Mouse (Mus musculus) left cerebral cortex, adult 6 months (tissue): ENCODE data around the gene B3gat3. TPM values are rescaled to one million over a fixed set of nuclear protein-coding genes. Genes with fewer than 3 reads are reported as not detected.

Experiments
- long read RNA-seq, 2 experiments: library from polyadenylated mRNA; unstranded; transcript quantifications; one replicate each; pipeline ENCODE4 v2.0.0; 2019 to 2020
- polyA plus RNA-seq: library from polyadenylated mRNA; unstranded; fragments of <200 nt; fragmentation: Nextera tagmentation; gene quantifications from 2 replicates; pipeline ENCODE4 v1.2.3, GENCODE M21; 2021

The B3gat3 gene
- 49.0 and 67.5 TPM in 2 replicates for polyA plus RNA-seq
- long read RNA-seq, experiment 1, transcript B3gat3-203 (5 exons, 909 nt) = minor isoform, 7 of 139 reads
- long read RNA-seq, experiment 1, transcript B3gat3-201 (5 exons, 1,603 nt) = major isoform, 111 of 139 reads
- long read RNA-seq, experiment 1, partial matches to known transcripts = 10 of 139 reads
- long read RNA-seq, experiment 1, other reads (novel, unspliced or antisense) = 10 of 139 reads
- long read RNA-seq, experiment 2, transcript B3gat3-201 (5 exons, 1,603 nt) = major isoform, 24 of 78 reads
- long read RNA-seq, experiment 2, partial matches to known transcripts = 51 of 78 reads
- long read RNA-seq, experiment 2, other reads (novel, unspliced or antisense) = 1 of 78 reads

DNA sequence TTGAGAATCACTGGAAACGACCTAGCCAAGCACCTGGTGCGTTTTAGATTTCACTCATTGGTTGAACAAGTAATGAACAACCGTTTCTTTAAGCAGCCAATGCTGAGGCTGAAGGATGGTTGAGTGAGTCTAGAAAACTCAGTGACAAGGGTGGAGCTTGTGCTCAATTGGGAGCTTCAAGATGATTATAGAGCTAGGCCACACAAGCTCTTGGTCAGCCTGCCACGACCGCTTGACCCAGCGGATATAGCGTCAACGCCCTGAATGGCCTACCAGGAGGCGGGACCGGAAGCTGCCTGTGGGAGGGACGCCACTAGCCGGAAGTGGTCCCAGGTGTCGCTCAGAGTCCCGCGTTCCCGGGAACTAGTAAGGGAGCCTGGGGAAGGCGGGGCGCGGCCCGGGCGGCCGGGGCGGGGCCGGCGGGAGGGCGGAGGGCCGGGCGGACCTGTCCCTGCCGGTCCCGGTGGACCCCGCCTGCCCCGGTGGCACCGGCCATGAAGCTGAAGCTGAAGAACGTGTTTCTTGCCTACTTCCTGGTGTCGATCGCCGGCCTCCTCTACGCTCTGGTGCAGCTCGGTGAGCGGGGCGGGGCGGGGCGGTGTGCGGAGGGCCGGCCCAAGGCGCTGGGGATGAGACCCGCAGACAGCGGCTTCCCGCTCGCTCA is at the start of gene B3gat3:
TSS of gene B3gat3 (plus strand) at position 302 of the 664 bp plus-strand sequence.

DNA sequence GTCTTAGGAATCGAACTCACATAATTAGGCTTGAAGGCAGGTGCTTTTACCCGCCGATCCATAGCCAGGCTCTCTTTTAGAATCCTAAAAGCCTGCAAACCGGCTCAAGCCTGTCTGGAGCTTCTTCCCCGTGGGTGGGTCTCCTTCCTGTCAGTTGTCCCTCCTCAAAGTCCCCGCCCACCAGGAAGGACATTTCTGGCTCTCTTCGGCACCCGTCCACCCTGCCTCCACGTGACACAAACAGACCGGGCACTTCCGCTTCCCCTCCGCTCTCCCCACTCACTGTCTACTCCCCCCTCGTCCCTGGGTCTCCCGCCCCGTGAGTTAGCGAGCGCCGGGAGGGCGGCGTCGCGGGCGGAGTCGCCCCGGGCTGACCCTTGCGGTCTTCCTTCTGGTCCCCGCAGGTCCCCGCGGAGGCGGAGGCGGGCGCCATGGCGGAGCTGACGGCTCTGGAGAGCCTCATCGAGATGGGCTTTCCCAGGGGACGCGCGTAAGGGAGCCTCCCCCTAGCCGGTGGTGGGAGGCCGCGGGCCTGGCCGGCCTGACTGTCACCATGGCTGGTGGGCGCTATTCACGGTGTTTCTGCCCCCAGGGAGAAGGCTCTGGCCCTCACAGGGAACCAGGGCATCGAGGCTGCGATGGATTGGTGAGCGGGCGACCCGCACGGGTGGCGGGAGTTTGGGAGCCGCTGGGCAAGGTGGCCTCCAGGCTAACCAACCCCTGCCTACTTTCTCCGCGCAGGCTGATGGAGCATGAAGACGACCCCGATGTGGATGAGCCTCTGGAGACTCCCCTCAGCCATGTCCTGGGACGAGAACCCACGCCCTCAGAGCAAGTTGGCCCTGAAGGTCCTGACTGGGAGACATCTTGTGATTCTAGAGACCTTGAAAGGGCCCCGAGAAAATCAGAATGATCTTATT is 48.6 kb upstream of the B3gat3 start, which contains the start of gene Ubxn1:
TSS of gene Ubxn1 (plus strand) at position 230 of the 920 bp plus-strand sequence.

DNA sequence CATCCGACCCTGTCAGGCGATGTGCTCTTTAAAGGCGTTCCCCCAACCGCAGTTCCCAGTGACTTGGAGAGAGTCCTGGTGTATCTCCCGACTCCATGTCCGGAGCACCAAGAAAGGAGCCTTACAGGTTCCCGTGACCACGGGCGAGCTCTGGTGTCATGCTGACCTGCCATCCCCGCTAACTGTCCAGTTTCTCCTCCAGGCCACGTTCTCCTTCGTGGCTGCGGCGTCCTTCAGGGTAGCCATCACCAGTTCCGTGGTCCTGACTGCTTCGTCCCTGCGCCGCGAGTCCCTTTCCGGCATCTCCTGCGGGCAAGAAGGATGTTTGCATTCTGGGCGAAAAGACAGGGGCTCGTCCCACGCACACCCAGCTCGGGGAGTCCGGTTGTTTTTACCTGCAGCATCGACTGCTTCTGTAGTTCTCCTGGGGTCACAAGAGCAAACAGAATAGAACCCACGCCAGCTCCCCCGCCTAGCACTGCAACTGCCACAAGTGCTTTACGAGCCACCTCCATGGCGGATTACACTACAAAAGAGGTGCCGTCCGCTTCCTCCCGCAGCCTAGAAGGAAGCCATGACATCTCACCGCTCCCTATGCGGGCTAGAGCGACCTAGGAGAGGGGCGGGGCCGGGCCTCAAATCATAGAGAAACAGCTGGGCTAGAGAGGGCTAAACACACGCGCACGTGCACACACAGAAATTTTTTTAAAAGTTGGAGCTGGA is 39.7 kb upstream of the B3gat3 start, which contains the start of gene Uqcc3:
TSS of gene Uqcc3 (minus strand) at position 613 of the 723 bp plus-strand sequence.

DNA sequence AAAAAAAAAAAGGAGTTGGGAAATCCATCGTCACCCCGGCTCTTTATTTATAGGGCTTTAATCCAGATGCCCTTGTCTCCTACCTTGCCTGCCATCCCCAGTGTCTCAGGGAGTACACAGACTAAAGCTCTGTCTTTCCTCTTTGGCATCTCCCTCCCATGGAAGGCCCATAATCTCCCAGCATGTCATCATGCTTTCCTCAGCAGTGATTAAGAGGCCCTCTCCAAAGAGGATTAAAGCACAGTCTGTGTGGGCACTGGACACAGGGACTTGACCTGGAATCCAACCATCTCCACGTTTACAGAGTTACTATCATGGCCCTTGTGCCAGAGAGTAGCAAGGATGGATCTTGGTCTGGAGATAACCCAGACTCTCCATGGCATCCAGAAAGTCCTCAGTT is 36.6 kb upstream of the B3gat3 start, which contains the start of the genes Lbhd1 and Gm49403:
TSS of gene Lbhd1 (plus strand) at position 117 of the 400 bp plus-strand sequence.
TSS of gene Gm49403 (plus strand) at position 315 of the 400 bp plus-strand sequence.

DNA sequence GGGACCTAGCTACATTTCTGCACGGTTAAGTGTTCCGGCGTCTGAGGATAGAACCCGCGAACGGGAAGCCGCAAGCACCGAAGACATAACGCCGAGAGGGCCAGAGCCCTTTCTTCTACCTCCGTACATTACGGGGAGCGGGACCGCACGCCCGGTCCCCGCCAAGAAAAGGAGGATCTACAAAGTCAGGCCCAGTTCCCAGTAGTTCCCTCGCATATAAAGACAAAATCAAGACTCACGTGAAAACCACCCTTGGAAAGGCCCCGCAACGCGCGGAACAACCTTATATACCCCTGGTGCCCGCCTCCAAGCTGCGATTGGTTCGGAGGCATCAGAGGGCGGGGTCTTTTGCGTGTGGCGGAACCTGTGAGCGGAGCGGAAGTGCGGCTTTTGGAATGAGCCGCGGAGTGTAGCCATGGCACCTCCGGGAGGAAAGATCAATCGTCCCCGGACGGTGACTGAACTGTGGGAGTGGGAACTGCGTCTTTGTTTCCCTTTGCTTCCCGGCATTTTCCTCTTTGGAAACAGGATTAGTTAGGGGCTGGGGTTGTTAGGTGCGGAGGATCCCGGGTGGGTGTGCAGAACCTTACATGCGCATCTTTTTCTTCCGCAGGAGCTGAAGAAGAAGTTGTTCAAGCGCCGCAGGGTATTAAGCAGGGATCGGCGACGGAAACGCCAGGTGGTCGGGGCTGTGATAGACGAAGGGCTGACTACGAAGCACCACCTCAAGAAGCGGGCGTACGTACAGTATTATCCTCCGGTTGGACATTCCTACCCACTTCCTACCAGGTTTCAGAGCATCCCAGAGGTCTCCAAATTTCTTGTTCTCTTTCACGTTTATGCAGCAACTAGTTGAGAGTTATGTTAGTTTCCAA is 31.4 kb upstream of the B3gat3 start, which contains the start of the genes 1810009A15Rik and Gm49416:
TSS of gene 1810009A15Rik (plus strand) at position 343 of the 875 bp plus-strand sequence.
TSS of gene Gm49416 (plus strand) at position 416 of the 875 bp plus-strand sequence.

DNA sequence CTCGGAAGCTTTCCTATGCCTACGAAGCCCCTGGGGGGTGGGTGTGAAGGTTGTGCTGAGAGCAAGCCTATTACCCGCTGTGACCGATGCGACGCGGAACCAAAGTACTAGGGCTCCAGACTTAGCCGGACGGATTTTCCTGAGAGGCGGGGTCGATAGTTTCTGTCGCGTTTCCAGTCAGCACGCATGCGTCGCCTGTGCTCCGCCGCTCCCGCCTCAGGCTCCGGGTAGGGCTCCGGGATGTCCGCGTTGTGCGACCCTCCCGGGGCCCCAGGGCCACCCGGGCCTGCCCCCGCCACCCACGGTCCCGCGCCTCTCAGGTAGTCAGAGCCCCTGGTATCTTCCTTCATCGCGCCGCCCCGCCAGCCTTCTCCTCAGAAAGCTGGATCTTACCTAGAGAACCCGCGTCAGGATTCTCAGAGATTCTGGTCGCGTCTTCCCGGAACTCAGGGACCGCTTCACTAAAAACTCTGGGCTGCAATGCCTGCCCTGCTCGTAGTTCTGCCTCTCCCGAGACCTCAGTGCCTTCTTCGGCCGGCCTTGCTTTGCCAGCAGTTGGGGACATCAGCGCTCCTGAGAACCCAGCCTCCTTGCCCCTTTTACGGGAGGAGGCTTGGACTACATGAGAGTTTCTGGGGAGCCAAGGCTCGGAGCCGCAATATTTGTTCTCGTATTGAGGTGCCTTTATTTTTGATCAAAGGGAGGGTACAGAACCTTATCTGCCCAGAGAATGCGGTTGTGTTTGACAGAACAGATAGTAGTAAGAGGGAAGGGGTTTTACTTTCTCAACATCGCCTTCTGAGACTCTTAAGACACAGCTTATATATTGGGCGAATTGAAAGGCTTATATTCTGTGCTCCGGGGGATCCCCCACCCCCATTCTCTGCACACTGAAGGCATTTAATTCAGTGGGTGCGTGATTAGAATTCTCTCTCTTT is 27.1 kb upstream of the B3gat3 start, which contains the start of gene Ints5:
TSS of gene Ints5 (plus strand) at position 177 of the 938 bp plus-strand sequence.

DNA sequence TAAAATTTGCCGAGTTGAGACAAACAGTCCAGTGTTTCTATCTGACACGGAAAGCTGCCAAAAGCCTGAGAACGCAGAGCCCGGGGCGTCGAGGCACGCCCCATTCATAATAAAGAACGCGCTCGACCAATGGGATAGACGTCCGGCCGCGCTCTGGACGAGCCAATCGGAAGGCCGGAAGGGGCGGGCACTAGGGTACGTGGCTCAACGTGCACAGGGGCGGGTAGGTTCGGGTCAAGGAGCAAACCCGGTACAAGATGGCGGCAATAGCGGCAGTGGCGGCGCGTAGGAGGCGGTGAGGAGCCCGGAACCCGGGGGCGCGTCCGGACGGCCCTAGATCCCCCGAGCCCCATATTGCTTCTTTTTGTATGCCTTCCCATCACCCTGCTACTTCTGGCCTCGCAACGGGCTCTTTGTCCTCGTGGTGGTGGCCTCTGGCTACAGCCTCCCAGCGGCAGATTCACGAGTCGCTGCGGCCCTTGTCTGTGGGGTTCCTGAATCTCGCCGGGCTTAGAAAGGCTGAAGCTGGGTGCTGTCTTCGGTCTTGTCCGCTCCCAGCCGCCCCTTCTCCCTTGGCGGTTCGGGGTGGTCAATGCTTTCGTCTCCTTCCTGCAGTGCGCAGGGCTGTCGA is 22.2 kb upstream of the B3gat3 start, which contains the start of gene Ganab:
TSS of gene Ganab (plus strand) at position 207 of the 631 bp plus-strand sequence.

DNA sequence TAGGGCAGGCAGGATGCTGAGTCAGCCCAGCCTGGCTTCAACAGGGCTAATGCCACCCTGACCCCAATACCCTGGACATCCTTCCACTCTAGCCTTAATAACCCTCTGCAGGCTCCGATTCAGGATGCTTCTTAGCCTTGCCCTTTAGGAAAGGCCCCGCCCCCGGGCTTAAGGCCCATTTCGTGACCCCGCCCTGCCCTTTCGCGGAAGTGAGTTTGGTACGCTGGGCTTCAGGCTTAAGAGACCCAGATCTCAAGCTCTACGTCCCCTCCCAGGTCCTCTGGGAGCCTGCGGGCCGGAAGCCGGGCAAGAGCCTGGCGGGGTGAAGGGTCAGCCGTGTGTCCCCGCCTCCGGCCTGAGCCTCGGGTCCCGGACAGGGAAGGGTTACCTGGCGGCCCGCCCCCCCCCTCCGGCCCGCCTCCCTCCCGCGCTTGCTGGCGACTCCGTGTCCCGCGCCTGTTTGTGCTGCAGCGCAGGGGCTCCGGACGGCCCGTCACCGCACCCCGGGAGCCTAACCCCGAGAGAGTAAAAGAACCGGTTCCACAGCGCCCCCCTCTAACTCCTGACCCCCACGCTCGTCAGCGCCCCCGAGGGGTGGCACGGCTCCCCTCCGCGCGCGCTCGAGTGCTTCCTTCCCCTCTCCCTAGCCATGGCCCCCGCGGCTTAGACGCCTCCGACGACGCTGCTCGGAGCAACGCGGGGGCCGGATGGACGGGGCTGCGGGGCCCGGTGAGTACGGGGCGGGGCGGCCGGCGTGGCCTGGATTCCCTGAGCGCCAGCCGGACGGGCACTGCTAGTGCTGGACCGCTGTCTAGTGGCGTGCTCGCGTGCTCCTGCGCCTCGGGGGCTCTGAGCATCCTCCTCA is 9.3 kb downstream of the B3gat3 start, which contains the start of the genes Rom1 and Eml3:
TSS of gene Rom1 (minus strand) at position 133 of the 865 bp plus-strand sequence.
TSS of gene Eml3 (plus strand) at position 329 of the 865 bp plus-strand sequence.

DNA sequence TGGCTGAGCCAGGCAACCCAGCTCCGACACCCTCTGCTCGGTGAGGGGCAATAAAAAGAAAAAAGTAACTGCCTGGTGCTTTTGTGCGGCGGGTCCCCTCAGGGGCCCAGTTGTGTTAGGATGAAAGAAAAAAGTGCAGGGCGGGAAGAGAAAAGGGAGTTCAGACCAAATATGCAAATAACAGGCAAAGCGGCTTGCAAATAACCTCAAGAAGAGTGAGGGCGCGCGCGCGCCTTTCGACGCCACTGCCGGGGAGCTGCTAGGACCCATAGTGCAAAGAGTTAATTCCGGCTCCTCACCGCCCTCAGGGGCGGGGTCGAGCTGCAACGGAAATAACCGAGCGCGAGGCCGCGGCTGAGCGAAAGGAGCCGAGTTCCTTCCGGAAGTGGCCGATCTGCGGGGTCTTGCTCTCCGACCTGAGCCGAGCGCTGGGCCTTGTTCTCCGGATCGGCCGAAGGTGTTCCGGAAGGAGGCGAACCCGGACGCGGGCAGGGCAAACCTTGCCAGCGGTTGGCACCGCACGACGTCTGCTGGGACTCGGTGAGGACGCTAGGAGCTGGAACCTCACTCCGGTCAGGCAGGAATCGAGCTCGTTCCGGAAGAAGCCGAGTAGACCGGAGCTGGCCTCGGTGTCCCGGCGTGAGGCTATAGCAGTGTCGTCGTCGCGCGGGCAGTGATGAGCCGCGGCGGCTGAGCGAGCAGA is 21.5 kb downstream of the B3gat3 start, which contains the start of gene Mta2:
TSS of gene Mta2 (plus strand) at position 361 of the 703 bp plus-strand sequence.

DNA sequence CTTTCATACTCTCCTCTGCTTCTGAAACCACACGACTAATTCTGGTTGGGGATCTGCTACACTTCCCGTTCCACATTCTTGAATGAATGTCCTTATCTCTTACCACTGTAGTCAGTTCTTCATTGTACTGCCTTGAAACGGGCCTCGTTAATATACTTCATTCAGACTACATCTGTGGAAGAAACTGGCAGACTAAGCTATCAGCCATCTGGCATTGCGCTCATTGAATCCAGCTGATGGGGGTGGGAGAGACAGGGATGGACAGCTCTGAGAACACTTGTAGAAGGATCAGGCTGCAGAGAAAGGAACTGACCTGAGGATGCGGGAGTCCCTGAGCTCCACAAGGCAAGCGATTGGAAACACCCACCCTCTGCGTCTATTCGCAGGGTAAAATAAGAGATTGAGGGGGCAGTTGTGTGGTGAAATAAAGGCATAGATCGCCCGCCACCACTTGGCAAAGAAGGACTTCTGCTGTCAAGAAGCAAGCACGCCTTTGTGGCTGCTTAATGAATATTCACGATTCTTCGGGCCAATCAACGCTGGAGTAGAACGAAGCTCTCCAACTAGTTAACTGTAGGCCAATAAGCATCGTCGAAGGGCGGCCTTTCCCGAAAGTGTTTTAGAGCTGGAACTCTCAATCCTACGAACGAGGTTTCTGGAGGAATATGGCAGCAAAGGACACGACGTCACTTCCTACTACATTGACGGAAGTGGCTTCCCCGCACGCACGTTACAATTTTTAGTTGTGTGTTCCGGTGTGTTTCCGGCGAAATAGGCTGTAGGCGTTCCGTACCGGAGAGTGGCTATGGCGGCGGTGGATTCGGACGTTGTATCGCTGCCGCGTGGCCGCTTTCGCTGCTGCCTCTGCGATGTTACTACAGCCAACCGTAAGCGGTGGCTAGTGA is 33.2 kb downstream of the B3gat3 start, which contains the start of gene Tut1:
TSS of gene Tut1 (plus strand) at position 713 of the 905 bp plus-strand sequence.

DNA sequence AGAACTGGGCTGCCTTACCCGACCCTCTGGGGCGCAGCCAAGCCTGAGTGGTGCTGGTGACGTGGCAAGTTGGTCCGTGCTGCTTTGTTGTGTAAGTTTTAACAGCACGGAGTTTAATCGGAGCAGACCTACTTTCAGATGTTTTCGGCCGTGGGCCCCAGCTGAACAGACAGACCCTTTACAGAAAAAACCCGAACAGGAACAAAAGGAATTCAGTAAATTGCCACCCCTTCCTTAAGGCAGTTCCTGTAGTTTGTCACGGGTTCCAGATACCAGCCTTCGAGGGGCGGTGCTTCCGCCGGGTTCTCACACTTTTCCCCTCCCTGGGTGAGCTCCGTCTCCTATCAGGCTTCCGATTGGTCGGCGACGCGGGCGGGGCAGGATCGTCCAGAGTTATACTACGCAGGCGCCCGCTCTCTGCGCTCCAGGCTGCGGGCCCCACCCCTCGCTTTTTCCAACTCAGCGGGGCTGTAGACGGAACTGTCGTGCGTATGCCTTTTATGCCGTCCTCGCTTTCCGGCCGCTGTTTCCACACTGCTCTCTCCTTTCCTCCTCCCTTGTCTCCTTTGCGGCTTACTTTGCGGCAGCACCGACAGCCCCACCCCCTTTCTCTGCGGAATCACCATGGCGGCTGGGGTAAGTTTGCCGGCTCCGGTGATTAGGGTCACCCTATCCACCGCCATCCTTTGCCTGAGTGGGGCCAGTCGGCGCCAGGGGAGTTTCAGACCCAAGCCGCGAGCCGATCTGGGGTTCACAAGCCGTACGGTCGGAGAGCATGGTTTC is 46.6 kb downstream of the B3gat3 start, which contains the start of gene Eef1g:
TSS of gene Eef1g (plus strand) at position 452 of the 783 bp plus-strand sequence.

